Mouse (Mus musculus): ENCODE data around the gene Dok5. TPM values are rescaled to one million over a fixed set of nuclear protein-coding genes. Genes with fewer than 3 reads are reported as not detected.

Gene Dok5
- total RNA-seq, 1 experiment from 2014 or later = not detected

DNA sequence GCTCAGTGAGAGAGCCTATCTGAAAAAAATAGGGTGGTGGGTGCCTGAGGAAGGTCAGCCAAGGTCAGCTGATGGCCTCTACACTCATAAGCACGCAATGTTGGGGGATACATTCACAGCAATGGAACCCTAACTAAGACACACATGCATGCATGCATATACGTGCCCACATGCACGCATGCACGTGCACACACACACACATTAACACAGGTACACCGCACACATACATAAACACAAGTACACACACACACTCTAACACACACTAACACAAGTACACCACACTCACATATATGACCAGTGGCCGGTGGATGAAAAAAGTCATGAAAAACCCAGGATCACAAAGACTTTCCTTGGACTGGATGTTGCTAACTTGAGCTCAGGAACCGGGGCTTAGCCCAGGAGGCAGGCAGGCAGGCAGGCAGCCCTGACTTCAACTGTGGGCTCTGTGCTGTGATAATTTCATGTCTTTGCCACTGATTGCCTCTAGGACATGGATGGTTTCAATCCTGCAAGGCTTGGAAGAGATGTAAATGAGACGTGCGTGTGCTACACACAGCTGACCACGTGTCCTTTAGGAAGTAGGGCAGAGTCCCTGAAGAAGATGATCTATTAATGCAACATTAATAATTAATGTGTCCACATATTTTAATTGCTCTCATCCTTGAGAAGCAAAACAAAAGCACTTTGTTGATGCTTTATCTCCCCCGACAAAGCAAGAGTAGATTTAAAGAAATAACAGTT lies 48.6 kb downstream of the Dok5 start:
- ATAC-seq (replicated peaks; ENCODE audit: low read depth, poor library complexity, severe bottlenecking) = no peak

DNA sequence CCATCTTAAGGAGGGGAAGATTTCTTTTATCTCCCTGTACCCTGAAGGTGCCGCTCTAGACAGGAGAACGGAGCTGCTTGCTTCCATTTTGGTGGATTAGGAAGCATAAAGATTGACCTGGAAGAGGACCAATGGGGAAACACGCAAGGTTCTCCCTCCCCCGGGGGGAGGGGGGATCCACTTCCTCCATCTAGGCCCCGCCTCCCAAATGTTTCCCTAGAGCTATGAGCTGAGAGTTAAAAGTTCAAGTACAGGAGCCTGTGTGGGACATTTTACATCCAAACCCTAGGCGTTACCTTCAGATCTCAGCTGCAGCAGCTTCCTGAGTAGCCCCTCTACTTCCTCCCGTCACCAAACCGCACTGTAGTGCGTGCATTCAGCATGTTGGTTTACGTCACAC lies 56.5 kb downstream of the Dok5 start:
- no peak for ATAC-seq (replicated peaks; ENCODE audit: low read depth, poor library complexity, severe bottlenecking)

DNA sequence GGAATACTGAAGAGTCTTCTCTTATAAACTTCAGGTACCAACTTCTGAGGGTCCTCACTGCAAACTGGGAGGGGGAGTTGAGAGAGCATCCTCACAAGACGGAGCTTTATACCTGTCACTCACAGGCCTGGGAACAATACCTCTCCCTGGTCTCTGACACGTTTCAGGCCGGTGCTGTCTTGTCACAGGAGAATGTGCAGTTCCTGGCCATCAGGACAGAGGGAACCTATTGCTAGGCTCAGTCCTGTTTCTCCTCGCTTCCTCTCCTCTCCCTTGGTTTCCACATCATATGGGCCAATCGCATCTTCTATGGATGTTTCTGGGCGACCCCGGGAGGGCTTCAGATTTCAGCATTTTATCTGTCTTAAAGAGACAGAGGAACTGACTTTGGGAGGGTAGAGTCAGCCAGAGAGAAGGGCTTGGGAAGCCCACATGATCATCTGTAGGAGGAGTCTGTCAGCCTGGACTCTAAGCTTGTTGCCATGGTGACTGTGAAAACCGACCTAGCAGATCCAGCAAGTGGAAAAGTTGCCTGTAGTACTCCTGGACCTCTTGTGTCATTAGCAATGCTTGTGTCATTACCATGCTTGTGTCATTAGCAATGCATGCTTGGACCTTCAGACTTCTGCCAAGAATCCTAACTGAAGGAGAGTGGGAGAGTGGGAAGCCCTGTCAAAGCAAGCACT lies 59.9 kb downstream of the Dok5 start:
- ATAC-seq (replicated peaks; ENCODE audit: low read depth, poor library complexity, severe bottlenecking) = no peak

DNA sequence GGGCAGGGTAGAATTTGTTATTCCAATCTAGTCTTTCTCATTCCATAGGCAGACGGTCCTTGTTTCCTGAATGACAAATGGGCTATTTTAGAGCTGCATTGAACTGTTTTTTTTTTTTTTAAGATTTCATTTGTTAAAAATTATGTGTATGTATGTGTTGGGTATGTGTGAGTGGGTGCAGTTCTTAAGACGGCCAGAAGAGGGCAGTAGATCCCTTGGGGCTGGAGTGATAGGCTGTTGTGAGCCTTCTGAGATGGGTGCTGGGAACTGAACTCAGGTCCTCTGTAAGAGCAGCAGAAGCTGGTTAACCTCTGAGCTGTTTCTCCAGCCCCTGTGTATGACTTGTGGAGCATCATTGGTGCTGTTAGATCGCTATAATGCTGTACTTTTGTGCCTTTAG lies 63.6 kb downstream of the Dok5 start:
- no peak for ATAC-seq (replicated peaks; ENCODE audit: low read depth, poor library complexity, severe bottlenecking)

DNA sequence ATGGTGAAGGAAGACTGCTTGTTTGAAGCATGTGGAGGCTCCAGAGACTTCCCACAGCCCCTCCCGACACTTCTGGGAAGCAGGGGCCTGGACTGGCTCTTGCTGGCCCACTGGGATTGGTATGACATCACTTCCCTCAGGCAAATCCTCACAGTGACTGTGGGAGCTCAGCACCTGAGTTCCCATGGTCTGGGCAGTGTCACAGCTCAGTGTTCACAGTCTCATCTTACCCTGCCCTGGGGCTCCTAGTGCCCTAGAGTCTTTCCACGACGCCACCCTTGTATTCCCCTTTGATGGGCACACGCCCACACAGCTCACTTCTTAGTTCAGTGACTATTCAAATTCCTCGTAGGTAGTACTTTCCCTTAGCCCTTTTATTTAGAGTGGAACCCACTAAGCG lies 71.4 kb downstream of the Dok5 start:
- no peak for ATAC-seq (replicated peaks; ENCODE audit: low read depth, poor library complexity, severe bottlenecking)

DNA sequence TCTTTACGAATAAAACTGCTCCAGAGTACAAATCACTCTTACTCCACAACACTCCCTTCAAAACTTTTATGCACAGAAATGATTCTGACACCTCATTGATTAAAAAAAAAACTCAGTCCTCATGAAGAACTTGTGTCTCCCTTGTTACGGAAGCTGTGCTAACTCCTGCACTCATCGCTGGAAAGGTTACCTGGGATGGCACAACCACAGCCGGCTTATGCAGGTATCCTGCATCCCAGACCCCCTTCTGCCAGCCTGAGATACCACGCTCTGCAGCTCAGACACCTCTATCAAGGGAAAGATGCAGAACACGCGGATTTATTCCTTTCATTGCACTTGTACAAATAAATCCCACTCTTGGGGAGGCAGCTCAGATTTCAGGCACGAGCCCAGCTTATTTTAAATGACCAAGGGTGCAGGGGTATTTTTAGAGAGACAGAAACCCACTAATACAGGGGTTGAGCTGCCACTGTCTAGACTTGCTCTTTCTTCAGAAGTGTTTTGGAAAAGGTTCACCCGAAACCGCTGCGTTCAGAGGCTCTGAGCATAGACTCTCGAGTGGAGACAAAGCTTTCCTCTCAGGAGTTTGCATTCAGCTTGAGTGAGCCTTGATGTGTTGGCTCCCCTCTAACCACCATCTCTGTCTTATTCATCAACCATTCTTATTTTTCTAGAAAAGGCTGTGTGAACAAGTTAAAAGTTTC lies 76.1 kb downstream of the Dok5 start:
- no peak for ATAC-seq (replicated peaks; ENCODE audit: low read depth, poor library complexity, severe bottlenecking)

DNA sequence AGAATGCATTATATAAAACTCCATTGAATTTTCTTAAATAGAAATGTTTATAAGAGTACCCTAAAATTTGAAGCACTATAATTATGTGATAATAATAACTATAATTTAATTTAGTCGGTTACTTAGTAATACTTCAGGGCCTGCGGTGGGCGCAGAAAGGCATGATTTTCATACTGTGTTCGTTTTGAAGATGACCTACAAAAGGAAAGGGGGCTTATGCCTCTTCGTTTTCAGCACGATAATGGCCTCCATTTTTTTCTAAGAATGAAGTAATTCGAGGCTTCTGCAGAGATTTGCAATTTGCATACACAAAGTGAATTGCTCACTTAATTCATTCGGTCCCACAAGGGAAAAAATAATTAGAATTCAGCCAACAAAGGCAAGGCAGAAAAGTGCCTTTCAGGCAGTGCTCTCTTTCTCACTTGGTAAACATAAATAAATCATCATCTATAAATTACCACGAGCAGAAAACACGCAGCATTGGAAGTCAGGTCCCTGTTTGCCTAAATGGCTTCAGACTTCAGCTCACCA lies 76.7 kb downstream of the Dok5 start:
- no peak for ATAC-seq (replicated peaks; ENCODE audit: low read depth, poor library complexity, severe bottlenecking)

DNA sequence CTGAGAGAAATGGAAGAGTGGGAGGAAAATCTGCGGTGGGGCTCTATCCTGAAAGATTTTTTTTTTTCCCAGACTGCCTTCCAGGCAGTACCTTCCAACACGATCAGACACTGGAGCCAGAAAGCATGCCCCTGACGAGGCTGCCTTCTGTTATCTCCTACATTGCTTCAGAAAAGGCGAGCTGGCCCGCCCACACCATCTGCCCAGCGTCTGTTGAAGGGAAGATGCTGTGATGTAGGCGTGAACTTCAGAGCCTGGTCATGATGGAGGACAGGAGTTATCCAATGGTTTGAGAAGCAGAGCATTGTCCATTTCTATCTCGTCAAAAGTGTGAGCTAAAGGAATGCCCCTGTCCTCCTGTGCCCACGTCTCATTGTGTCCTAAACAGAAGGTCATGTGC lies 79.7 kb downstream of the Dok5 start:
- no peak for ATAC-seq (replicated peaks; ENCODE audit: low read depth, poor library complexity, severe bottlenecking)

DNA sequence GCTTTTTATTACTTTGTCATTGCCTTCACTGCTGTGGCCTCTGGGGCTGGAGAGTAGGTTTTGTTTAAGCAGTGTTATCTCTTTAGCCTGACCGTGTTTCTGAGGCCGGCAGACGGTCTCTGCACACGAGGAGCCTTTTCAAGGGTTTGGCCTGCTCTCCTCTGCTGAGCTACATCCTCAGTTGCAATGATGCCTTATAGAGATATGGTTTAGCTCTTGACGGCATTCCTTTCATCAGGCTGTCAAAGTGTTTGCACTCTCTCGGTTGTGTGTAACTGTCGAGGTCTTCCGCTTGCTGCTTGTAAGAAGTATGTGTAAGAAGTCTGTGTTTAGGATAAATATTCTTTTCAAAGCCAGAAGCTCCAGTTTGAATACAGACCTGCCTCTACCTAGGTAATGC lies 84.7 kb downstream of the Dok5 start:
- ATAC-seq (replicated peaks; ENCODE audit: low read depth, poor library complexity, severe bottlenecking) = no peak

DNA sequence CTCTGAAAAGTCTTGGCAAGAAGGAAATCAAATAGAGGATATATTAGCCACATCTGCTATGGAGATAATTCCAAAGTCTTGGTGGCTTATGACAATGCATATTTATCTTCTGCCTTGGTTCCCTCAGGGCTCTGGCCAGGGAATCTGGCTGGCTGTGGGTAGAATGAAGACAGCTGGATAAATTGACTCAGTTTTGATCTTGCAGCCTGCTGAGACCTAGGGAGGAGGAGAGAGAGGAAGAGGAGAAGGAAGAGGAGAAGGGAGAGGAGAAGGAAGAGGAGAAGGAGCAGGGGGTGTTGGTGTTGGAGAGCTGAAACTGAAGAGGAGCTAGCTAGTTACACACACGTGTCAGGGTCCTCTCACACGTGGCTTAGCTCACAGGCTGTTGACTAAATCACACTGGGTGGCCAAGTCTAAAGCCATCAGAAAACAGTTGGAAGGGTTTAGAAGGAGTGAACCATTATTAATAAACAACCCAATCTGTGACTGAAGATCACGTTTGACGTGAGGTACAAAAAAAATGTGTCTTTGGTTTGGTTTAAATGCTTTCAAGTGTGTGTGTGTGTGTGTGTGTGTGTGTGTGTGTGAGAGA lies 85.6 kb downstream of the Dok5 start:
- no peak for ATAC-seq (replicated peaks; ENCODE audit: low read depth, poor library complexity, severe bottlenecking)

DNA sequence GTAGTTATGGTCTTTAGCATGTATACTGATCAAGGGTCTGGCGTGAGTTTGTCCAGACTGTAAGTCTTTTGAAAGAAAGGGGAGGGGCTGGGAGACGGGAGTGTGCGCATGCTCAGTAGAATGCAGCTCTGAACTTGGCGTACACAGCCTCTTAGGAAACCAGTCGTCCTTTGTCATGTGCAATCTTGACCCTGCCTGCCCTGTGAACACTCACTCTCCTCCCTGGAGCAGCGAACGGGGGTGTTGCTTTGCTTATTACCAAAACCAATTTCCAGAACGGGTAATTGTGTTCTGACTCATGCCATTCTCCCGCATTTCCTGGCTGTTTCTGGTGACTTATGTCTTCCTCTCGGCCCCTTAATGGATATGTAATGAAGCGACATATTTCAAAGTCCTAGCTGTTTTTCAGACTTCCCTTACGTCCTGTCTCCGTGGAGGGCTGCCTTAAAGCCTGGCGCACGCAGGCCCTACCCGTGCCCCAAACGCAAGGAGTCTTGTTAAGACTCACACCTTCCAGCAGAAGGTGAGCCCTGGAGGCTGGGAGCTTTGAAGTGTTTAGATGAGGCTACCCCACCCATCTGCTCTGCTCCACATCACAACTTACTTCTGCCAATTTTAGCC lies 95.3 kb downstream of the Dok5 start:
- ATAC-seq (replicated peaks; ENCODE audit: low read depth, poor library complexity, severe bottlenecking) = 0 out of 2 replicates have a peak, but pooled peaks have one; percentile 18

DNA sequence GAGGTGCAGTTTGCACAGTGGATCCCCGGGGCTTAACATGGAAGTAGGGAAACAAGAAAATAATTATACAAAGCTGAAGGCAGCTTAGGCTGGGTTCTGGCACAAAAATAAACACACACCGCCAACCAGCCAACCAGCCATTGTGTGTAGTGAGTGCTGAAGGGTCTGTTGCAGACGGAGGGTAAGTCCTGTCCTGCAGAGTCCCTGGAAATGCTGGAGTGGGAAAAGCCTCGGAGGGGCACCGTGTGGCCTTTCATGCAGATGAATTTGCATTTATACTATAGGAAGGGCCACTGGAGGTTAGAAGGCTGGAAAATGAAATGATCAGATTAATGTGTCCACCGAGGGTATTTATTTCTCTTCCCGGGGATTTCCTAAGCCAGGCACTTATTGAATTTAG lies 97.2 kb downstream of the Dok5 start:
- no peak for ATAC-seq (replicated peaks; ENCODE audit: low read depth, poor library complexity, severe bottlenecking)

DNA sequence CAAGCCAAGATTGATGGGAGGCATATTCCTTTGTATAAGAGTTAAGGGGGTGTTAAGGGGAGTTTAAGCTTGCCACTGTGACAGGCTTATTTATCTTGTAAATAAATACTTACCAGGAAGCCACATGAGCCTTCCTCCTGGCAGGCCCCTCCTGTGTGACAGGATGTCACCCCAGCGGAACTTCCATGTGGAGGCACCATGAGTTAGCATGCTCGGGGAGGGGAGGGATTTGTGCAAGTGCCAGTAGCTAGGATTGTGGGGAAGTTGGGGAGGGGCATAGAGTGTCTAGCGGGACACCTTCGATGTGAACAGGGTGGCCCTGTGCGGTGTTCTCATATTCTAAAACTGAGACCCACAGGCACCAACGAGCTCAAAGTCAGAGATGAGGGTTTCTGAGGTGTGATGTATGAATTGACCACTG lies 97.6 kb downstream of the Dok5 start:
- no peak for ATAC-seq (replicated peaks; ENCODE audit: low read depth, poor library complexity, severe bottlenecking)

DNA sequence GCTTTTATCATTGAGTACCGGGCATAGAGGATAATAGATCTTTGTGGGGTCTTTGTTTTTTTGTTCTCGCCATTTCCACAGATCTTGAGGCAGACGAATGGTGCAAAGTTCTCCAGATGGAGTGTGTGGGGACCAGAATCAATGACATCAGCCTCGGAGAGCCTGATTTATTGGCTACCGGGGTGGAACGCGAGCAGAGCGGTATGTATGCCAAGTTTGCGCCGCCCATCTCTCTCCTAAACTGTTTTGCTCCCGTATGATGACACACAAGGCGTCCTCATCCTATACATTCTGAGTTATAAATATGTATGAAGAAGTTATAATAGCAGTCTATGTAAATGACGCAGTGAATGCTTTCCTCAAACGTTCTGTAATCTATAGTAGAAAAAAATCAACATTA lies 98.4 kb downstream of the Dok5 start:
- ATAC-seq (replicated peaks; ENCODE audit: low read depth, poor library complexity, severe bottlenecking) = no peak

DNA sequence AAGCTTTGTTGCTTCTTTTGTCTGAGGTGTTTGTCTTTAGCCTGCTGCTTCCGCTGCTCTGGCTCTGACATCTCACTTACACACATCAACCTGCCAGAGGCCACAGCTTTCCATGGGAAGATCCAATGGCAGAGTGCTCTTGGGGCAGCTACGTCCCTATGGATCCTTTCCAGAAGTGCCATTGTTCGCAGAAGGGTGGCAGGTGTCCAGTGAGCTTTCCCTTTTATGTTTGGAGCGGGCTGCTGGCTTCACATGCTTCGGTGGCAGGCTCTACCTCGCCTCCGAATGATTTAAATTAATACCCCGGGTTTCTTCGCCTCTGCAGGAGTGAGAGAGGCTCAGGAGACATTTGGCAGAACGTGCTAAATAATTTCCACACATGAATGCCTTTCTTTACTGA lies 105.3 kb downstream of the Dok5 start:
- ATAC-seq (replicated peaks; ENCODE audit: low read depth, poor library complexity, severe bottlenecking) = no peak

DNA sequence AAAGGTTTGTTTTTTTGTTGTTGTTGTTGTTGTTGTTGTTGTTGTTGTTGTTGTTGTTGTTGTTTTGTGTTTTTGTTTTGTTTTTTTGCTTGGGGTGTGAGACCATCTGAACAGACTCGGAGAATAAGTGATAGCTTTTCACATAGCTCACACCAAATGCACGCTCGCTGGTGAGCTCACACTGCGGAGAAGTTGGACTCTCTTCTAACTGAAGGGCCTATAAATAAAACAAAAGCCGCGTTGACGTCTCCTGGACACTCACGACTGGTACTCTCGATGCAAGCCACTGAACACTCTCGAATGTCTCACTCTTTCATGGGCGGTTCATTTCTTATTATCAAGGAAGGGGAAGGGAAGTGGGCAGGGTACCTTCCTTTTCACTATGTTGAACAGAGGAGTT lies 105.8 kb downstream of the Dok5 start:
- ATAC-seq (replicated peaks; ENCODE audit: low read depth, poor library complexity, severe bottlenecking) = no peak

DNA sequence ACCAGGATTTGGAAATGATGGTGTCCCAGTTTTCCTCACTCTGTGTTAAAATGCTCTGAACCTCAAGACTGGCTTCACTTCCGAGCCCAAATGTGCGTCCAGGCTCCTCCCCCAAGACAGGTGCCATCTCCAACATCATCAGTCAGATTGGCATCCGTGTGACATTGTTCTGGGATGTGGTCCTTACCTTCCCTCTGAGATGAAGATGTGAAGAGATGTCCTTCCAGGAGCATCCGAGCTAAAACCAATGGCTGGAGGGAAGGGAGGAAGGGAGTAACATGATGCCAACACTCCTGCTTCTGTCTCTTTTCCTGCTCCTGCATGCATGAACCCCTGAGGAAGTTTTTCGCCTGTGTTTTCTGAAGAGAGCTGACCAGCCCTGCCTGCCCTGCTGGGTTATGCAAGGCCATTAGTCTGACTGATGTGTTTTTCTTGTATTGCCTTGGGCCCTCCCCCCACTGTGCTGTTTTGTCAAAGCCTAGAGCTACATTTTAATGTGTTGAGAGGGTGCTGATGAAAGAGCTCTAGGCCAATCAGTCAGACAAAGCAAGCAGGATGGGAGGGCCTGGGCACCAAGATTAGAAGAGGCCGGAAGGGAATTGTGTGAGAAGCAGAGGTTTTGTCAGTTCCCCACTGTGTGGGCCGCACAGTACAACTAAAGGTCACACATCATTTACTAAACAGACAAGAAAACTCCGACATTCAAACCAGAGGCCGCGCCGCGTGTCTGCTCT lies 106.4 kb downstream of the Dok5 start:
- no peak for ATAC-seq (replicated peaks; ENCODE audit: low read depth, poor library complexity, severe bottlenecking)

DNA sequence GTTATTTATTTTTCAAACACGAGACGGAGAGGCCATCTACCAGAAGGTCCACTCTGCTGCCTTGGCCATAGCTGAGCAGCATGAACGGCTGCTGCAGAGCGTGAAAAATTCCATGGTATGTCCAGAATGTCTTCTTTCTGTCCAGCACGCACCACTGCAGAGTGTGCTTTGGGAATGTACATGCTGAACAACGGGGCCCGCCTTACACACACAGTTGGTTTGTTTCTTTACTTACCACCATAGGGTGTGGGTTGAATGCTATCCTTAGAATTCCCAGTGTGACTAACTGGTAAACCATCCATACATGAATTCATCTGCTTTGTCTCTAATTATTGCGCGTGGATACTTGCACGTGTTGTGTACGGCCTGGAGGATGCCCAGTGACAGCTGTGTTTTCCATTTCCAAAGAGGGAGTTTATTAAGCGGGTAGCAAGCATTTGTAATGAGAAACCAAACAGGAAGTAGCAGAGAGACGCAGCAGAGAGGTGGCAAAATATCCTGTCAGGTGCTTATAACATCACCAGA lies 109.9 kb downstream of the Dok5 start:
- no peak for ATAC-seq (replicated peaks; ENCODE audit: low read depth, poor library complexity, severe bottlenecking)

DNA sequence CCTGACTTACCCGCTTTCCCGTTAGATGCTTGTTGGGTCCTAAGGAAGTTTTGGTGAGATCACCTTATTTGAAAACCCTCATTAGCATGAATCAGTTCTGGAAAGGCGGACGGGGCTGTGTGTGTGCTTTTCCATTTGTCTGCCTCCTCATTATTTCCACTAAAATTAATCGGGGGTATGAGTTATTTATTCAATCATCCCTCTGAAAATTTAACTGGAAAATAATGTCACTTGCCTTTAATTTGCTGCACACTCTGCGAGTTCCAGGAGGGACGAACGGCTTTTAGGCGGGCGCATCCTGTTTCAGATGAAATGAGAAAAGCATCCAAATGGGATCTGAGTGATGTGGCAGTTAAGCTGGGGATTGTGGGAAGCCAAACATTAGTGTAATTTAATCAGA lies 113.9 kb downstream of the Dok5 start:
- ATAC-seq (replicated peaks; ENCODE audit: low read depth, poor library complexity, severe bottlenecking) = no peak
